Mouse (Mus musculus) liver, embryonic 16.5 days (tissue): ENCODE data around the gene Nova2. TPM values are rescaled to one million over a fixed set of nuclear protein-coding genes. Genes with fewer than 3 reads are reported as not detected.

Source experiments
- ATAC-seq: fragments of 200-750 bp; cut with Nextera tagmentation; 2 replicates; pipeline ENCODE4 v1.8.0; 2017; ENCODE audit warnings: low read depth, mild to moderate bottlenecking, moderate number of reproducible peaks, moderate library complexity
- H3K27ac ChIP-seq: fragments of 300-500 bp; sonication (generic); 2 replicates; pipeline ENCODE4 v1.5.1; 2014; ENCODE audit warnings: mild to moderate bottlenecking, low read length
- H3K27me3 ChIP-seq: fragments of 300-500 bp; sonication (generic); 2 replicates; pipeline ENCODE4 v1.6.1; 2014; ENCODE audit warnings: low read depth, low read length, mixed read lengths; ENCODE audit not compliant: control insufficient read depth, insufficient read depth
- H3K36me3 ChIP-seq: fragments of 300-500 bp; sonication (generic); 2 replicates; pipeline ENCODE4 v1.6.1; 2014; ENCODE audit warnings: mild to moderate bottlenecking; ENCODE audit not compliant: control insufficient read depth, insufficient read depth
- H3K4me1 ChIP-seq: fragments of 300-500 bp; sonication (generic); 2 replicates; pipeline ENCODE4 v1.6.1; 2014; ENCODE audit warnings: low read depth, low read length, mixed read lengths; ENCODE audit not compliant: control insufficient read depth
- H3K4me2 ChIP-seq: fragments of 300-500 bp; sonication (generic); 2 replicates; pipeline ENCODE4 v1.6.1; 2014; ENCODE audit warnings: low read depth, low read length, mixed read lengths
- H3K4me3 ChIP-seq: fragments of 300-500 bp; sonication (generic); 2 replicates; pipeline ENCODE4 v1.5.1; 2014; ENCODE audit warnings: low read depth, mild to moderate bottlenecking, low read length
- H3K9ac ChIP-seq: fragments of 300-500 bp; sonication (generic); 2 replicates; pipeline ENCODE4 v1.6.1; 2014; ENCODE audit warnings: low read depth, low read length
- H3K9me3 ChIP-seq: fragments of 300-500 bp; sonication (generic); replicated peaks from 2 replicates; pipeline ENCODE4 v1.6.1; 2016; ENCODE audit warnings: low read length; ENCODE audit not compliant: control insufficient read depth
- WGBS: fragments of 180-500 bp; shearing (Covaris S2); extraction: QIAGEN DNeasy Blood & Tissue Kit; methylation state at CpG from one replicate; pipeline ENCODE4 v1.1.7; 2014; ENCODE audit not compliant: insufficient replicate concordance; 5-methylcytosine and 5-hydroxymethylcytosine counted together
- polyA plus RNA-seq: library from polyadenylated mRNA; unstranded; fragments of >200 nt; fragmentation: Nextera tagmentation; extraction: Ambion mirVana; gene quantifications from 2 replicates; pipeline ENCODE4 v1.2.1, GENCODE M21; 2015

Gene Nova2
- polyA plus RNA-seq, 1 experiment from 2014 or later, result 0.09 TPM

DNA sequence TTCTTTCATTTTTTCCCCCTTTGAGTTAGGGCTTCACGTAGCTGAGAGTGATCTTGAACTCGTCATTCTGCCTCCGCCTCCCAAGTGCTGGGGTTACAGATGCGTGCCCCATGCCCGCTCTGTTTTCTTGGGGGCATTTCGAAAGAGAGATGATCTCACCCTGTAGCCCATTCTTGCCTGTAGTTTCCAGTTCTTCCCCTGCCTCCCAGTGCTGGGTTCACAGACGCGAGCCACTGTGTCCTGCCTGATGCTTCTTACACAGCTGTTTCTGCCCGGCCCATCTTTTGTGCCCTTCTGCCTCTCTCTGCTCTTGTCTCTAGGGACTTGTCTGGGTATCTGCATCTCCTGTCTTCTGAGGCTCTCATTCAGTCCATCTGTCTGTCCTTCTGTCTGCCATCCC, 17.1 kb downstream of the Nova2 start:
- ATAC-seq, result no peak
- Histone ChIP-seq H3K4me3 (no peak overlapping the region), H3K9ac (no peak overlapping the region), H3K9me3 (no peaks in the 10 kb centered on the region), H3K4me2 (no peak overlapping the region), H3K27ac (no peak overlapping the region), H3K27me3 (no peaks in the 10 kb centered on the region), H3K36me3 (no peaks in the 10 kb centered on the region), H3K4me1 (no peaks in the 10 kb centered on the region)
- 47% methylated on average over 9 of the region's 9 CpGs for WGBS

DNA sequence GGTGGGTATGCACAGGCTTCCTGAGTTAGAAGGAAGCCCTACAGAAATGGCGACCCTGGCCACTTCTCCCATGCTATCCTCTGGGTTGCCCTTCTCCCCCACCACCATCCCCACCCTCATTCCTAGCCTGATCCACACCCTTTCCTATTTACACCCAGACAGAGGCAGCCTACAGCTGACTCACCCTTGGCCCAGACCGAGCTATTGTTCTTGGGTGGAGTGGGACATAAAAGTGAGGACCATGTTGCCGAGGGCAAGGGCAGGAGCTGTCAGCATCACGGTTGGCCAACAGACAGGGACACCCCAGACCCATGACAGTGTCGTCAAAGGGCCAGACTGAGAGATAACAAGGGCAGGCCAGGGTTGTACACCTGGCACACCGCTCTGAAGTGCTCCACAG, 22.5 kb downstream of the Nova2 start:
- Histone ChIP-seq H3K4me2 (no peak overlapping the region), H3K36me3 (no peaks in the 10 kb centered on the region), H3K4me3 (no peak overlapping the region), H3K4me1 (no peaks in the 10 kb centered on the region), H3K27me3 (peaks cover 7% of the 10 kb centered on the region; the same call in 1 of the 2 replicates), H3K9ac (no peak overlapping the region), H3K9me3 (no peaks in the 10 kb centered on the region), H3K27ac (no peak overlapping the region)
- 47% methylated on average over 6 of the region's 6 CpGs for WGBS
- no peak for ATAC-seq

GRCm38 (mm10) chr7:18949781-18950522, 24.3 kb downstream of the Nova2 start:
- Histone ChIP-seq H3K4me3 (no peak overlapping the region), H3K9ac (no peak overlapping the region), H3K4me2 (no peak overlapping the region), H3K27ac (no peak overlapping the region), H3K36me3 (no peaks in the 10 kb centered on the region), H3K9me3 (no peaks in the 10 kb centered on the region), H3K27me3 (peaks cover 7% of the 10 kb centered on the region; the same call in 1 of the 2 replicates), H3K4me1 (no peaks in the 10 kb centered on the region)
- ATAC-seq, result no peak
- WGBS, result 31% methylated on average over 12 of the region's 12 CpGs

DNA sequence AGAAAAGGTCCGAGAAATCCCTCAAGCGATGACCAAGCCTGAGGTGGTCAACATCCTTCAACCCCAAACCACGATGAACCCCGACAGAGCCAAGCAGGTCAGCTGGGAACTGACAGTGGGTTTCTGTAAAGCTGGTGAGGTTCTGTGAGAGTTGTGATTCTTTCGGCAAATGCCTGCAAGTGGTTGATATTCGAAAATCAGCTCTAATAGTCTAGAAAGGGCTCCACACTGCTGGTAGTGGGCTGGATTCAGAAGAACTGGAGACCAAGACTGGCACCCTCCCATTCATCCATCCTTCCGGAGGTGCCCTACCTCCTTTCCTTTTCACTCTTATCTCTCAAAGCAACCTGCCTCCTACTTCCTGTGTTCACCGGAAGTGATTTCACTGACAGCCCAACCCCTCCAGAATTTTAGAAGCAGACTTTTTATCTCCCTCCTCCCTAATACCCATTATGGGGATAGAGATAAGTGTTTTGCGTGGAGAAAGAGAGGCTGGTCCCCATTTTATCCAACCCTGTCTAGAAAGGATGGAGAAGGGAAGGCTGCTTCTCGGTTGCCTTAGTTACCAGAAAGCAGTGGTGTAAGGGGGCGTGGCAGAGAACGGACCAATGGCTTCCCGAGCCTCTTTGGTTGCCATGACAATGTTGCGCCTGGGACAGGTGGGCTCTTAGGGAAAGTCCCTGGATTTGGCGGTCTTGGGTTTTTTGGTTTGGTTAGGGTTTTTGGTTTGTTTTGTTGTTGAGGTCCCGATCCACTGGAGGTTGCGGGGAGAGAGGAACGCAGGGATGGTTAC, 25.0 kb downstream of the Nova2 start:
- Histone ChIP-seq H3K4me1 (no peaks in the 10 kb centered on the region), H3K4me2 (no peak overlapping the region), H3K9me3 (no peaks in the 10 kb centered on the region), H3K36me3 (no peaks in the 10 kb centered on the region), H3K4me3 (no peak overlapping the region), H3K27me3 (peaks cover 7% of the 10 kb centered on the region; the same call in 1 of the 2 replicates), H3K27ac (no peak overlapping the region), H3K9ac (no peak overlapping the region)
- no peak for ATAC-seq
- WGBS, result 13% methylated on average over 18 of the region's 18 CpGs

DNA sequence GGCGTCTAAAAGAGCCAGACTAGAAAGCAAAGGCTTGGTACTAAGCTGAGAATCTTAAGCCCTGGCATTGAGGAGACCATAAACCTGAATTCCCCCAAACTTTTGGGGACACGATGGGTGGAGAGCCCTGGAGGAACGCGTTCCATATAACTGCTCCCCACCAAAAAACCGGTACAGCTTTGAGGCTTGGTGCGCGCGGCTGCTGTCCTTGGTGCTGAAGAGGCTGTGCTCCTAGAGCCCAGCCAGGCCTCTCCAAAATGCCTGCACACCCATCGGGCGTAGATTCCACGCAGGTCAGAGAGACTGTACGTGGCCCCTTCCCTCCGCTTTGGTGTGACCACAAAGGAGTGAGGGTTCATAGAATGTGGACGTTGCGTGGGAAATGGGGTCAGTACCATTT, 25.7 kb downstream of the Nova2 start:
- ATAC-seq, result no peak
- Histone ChIP-seq H3K27ac (no peak overlapping the region), H3K36me3 (no peaks in the 10 kb centered on the region), H3K9ac (no peak overlapping the region), H3K4me3 (no peak overlapping the region), H3K4me1 (no peaks in the 10 kb centered on the region), H3K27me3 (peaks cover 10% of the 10 kb centered on the region), H3K9me3 (no peaks in the 10 kb centered on the region), H3K4me2 (no peak overlapping the region)
- 9% methylated on average over 15 of the region's 15 CpGs for WGBS

DNA sequence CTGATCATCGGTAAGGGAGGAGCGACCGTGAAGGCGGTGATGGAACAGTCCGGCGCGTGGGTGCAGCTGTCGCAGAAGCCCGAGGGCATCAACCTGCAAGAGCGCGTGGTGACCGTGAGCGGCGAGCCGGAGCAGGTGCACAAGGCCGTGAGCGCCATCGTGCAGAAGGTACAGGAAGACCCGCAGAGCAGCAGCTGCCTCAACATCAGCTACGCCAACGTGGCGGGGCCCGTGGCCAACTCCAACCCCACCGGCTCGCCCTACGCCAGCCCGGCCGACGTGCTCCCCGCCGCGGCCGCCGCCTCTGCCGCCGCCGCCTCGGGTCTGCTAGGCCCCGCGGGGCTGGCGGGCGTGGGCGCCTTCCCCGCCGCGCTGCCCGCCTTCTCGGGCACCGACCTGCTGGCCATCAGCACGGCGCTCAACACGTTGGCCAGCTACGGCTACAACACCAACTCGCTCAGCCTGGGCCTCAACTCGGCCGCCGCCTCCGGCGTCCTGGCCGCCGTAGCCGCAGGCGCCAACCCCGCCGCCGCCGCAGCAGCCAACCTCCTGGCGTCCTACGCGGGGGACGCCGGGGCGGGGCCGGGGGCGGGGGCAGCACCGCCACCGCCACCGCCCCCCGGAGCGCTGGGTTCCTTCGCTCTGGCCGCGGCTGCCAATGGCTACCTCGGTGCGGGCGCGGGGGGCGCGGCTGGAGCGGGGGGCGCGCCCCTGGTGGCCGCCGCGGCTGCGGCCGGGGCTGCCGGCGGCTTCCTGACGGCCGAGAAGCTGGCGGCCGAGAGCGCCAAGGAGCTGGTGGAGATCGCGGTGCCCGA, 32.1 kb downstream of the Nova2 start:
- Histone ChIP-seq H3K36me3 (no peaks in the 10 kb centered on the region), H3K4me1 (no peaks in the 10 kb centered on the region; the same call in none of the 2 replicates), H3K27ac (no peak overlapping the region), H3K4me3 (peak overlapping the region; percentile 57), H3K9me3 (no peaks in the 10 kb centered on the region), H3K27me3 (peaks cover 66% of the 10 kb centered on the region), H3K4me2 (peak overlapping the region; percentile 67), H3K9ac (peak overlapping the region; percentile 24; the same call in 1 of the 2 replicates)
- peak; percentile 84 for ATAC-seq
- under 1% methylated on average over 86 of the region's 107 CpGs for WGBS

DNA sequence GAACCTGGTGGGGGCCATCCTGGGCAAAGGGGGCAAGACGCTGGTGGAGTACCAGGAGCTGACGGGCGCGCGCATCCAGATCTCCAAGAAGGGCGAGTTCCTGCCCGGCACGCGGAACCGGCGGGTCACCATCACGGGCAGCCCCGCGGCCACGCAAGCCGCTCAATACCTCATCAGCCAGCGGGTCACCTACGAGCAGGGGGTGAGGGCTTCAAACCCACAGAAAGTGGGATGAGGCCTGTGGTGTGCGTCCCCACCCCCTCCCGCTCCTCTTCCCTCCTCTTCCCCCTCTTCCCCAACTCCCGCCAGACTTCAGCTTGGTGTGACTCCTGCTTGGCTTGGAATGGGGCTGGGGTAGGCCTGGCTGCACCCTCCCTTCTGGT, 32.7 kb downstream of the Nova2 start:
- H3K27me3 ChIP-seq, result peaks cover 72% of the 10 kb centered on the region
- ATAC-seq, result no peak
- no peak overlapping the region for H3K27ac ChIP-seq
- peak overlapping the region; percentile 67 for H3K4me2 ChIP-seq
- H3K4me3 ChIP-seq, result peak overlapping the region; percentile 57
- WGBS, result under 1% methylated on average over 18 of the region's 21 CpGs
- H3K36me3 ChIP-seq, result no peaks in the 10 kb centered on the region
- peak overlapping the region; percentile 20; the same call in 1 of the 2 replicates for H3K9ac ChIP-seq
- no peaks in the 10 kb centered on the region; the same call in none of the 2 replicates for H3K4me1 ChIP-seq
- no peaks in the 10 kb centered on the region for H3K9me3 ChIP-seq

DNA sequence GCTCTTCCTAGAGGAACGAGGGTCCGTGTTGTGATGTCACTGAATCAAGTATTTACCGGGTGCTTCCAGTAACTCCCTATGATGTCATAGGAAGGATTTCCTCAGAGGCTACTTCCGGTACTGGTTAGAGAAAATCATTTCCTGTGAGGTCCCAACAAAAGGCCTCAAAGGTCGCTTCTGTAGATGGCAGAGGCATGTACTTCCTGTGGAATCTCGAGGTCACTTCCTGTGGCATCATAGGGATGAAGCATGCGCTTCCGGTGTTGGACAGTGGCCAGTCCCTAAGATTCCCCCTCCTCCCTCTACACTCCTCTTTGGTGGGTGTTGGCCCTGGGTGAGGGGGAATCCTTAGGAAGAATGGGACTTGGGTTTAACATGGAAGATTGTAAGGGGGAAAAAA, 33.8 kb downstream of the Nova2 start:
- Histone ChIP-seq H3K36me3 (no peaks in the 10 kb centered on the region), H3K9ac (no peak overlapping the region), H3K4me1 (no peaks in the 10 kb centered on the region; the same call in none of the 2 replicates), H3K27me3 (peaks cover 83% of the 10 kb centered on the region), H3K27ac (no peak overlapping the region), H3K4me3 (no peak overlapping the region), H3K4me2 (no peak overlapping the region), H3K9me3 (no peaks in the 10 kb centered on the region)
- peak; percentile 12; the same call in 1 of the 2 replicates for ATAC-seq
- 16% methylated on average over 8 of the region's 8 CpGs for WGBS
